Comparison of ENCODE assay signal across 9 mouse cellular contexts in the genomic region with DNA sequence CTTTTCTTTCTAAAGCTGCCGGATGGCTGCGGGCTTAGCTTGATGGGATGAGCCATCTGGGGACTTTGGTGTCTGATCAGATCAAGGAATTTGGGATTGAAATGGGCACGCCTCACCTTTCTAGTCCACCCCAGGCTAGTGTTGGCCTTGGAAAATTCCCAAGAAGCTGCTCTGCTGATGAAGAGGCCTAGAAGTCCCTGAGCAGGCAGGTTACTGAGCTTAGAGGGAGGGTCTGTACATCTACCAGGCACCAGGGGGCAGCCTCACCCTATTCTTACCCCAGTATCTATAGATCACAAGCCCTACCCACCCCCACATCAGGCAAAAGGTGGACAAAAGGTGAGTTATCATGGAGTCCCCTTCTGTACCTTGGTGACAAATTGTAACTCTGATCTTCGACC. TPM values are rescaled to one million over a fixed set of nuclear protein-coding genes. Genes with fewer than 3 reads are reported as not detected.
DNase-seq lines count a peak whose midpoint lies in the region; ATAC-seq and TF ChIP-seq lines count a peak whose summit lies in the region.
"Had no signal": no experiment of that assay in that cellular context is flagged by ENCODE, and none has a peak within 500 bp of the region (broad histone marks: within the 10 kb centered on the region; RNA-seq: fewer than 3 reads in every experiment).

No protein-coding gene starts in this region.

- no peak for TF ChIP-seq POLR2A in cerebellum, adult 2 months (IDR thresholded peaks at IDR 0.05; ENCODE audit: borderline replicate concordance, insufficient read depth, low read length)

- ATAC-seq in liver, embryonic 14.5 days (ENCODE audit: insufficient read depth): no peak
- no peak for ATAC-seq in erythroblast, adult 5-6 weeks (replicated peaks; ENCODE audit: low FRiP score, poor library complexity, severe bottlenecking)

- peaks cover 27% of the 10 kb centered on the region for H3K36me3 ChIP-seq in E14TG2a.4 (ENCODE audit: insufficient read depth, low read length)
- H3K36me3 ChIP-seq in liver, embryonic 14.5 days (replicated peaks; ENCODE audit: control insufficient read depth, insufficient read depth, low read depth): no peaks in the 10 kb centered on the region
- H3K36me3 ChIP-seq: hindbrain, embryonic 15.5 days had no signal

- peak; percentile 38 for DNase-seq in 3134 (ENCODE audit: extremely low read depth, insufficient read length, low spot score)
- peak; percentile 71 for DNase-seq in cerebellum, adult 2 months
- peak; percentile 57 for DNase-seq in forelimb bud, embryonic 11.5 days (ENCODE audit: low read depth, low spot score)
- DNase-seq in kidney, adult 18-20 months: peak; percentile 65
- no peak for DNase-seq in liver, embryonic 14.5 days (ENCODE audit: low read depth in 3 of 3, low spot score in 3 of 3)
- DNase-seq in neural tube, embryonic 10.5 days (ENCODE audit: extremely low spot score, low spot score): peak; percentile 37

- no peaks in the 10 kb centered on the region for H3K9me3 ChIP-seq in E14TG2a.4 (ENCODE audit: low read length)
- no peaks in the 10 kb centered on the region for H3K9me3 ChIP-seq in liver, embryonic 14.5 days (ENCODE audit: control insufficient read depth, low read length)
- H3K9me3 ChIP-seq: hindbrain, embryonic 15.5 days had no signal

- TF ChIP-seq EP300 in liver, embryonic 14.5 days (IDR thresholded peaks at IDR 0.05; ENCODE audit: low read depth): no peak

- no peaks in the 10 kb centered on the region for H3K27me3 ChIP-seq in E14TG2a.4 (ENCODE audit: insufficient read depth, low read length)
- no peaks in the 10 kb centered on the region for H3K27me3 ChIP-seq in cerebellum, adult 2 months (ENCODE audit: control insufficient read depth, insufficient read depth, low read length)
- H3K27me3 ChIP-seq in liver, embryonic 14.5 days (ENCODE audit: control insufficient read depth, insufficient read depth, low read length): peaks cover 22% of the 10 kb centered on the region
- H3K27me3 ChIP-seq: hindbrain, embryonic 15.5 days had no signal

- peak overlapping the region; percentile 73 for H3K27ac ChIP-seq in cerebellum, adult 2 months (ENCODE audit: insufficient read depth, low read length)
- no peak overlapping the region for H3K27ac ChIP-seq in liver, embryonic 14.5 days
- H3K27ac ChIP-seq: hindbrain, embryonic 15.5 days had no signal

- H3K4me1 ChIP-seq in E14TG2a.4 (replicated peaks; ENCODE audit: low read depth, low read length): peaks cover 58% of the 10 kb centered on the region
- peaks cover 5% of the 10 kb centered on the region for H3K4me1 ChIP-seq in cerebellum, adult 2 months (ENCODE audit: control insufficient read depth, insufficient read depth, low read length)
- no peaks in the 10 kb centered on the region; a peak in 1 of 4 replicates for H3K4me1 ChIP-seq in liver, embryonic 14.5 days (replicated peaks; ENCODE audit: control insufficient read depth in 2 of 2, insufficient read depth in 2 of 2, low read length in 1 of 2)

- no peak overlapping the region for H3K4me2 ChIP-seq in liver, embryonic 14.5 days (ENCODE audit: low read depth)

- peak; percentile 31 for TF ChIP-seq CTCF in E14TG2a.4 (conservative IDR thresholded peaks at IDR 0.05; ENCODE audit: low read length)
- TF ChIP-seq CTCF in cerebellum, adult 2 months (IDR thresholded peaks at IDR 0.05; ENCODE audit: borderline replicate concordance, insufficient read depth, low read depth, low read length): peak; percentile 64; the same call in 1 of the 2 replicates
- TF ChIP-seq CTCF in liver, embryonic 14.5 days (IDR thresholded peaks at IDR 0.05; ENCODE audit: low read depth): peak; percentile 60

- 23% methylated on average over 4 of the region's 4 CpGs for WGBS in cerebellum, adult 2 months
- WGBS in liver, embryonic 14.5 days (ENCODE audit: insufficient replicate concordance): 56% methylated on average over 4 of the region's 4 CpGs

- H3K4me3 ChIP-seq in E14TG2a.4 (replicated peaks; ENCODE audit: low read length): no peak overlapping the region; the same call in 1 of the 2 replicates
- H3K4me3 ChIP-seq in cerebellum, adult 2 months (replicated peaks; ENCODE audit: insufficient read depth, low read depth, low read length): peak overlapping the region; percentile 72
- H3K4me3 ChIP-seq in liver, embryonic 14.5 days (ENCODE audit: insufficient read depth in 1 of 2, low read depth in 2 of 2, low read length in 2 of 2): no peak overlapping the region

- no peak overlapping the region for H3K9ac ChIP-seq in liver, embryonic 14.5 days (replicated peaks)

RNA-seq across cellular contexts. Expression of a gene that starts 0.9 kb away (rescaled TPM):
- 165 and 166 TPM in 2 replicates for polyA plus RNA-seq in cerebellum, adult 2 months (2012; rRNA removed)
- polyA plus RNA-seq in liver, embryonic 14.5 days (2012; rRNA removed): 1.7 and 2.0 TPM in 2 replicates
- polyA plus RNA-seq in liver, embryonic 14.5 days (2014; fragmentation: Nextera tagmentation; extraction: Ambion mirVana): 0.29 and 0.34 TPM in 2 replicates
- total RNA-seq in erythroblast, adult 5-6 weeks (2015; ENCODE audit: low replicate concordance): not detected in 2 replicates
- total RNA-seq in erythroblast, adult 5-6 weeks (2017; ENCODE audit: low replicate concordance): 1.4 TPM in 1 of 2 replicates, not detected in the other

RNA-seq across cellular contexts. Expression of a gene that starts 12.1 kb away (rescaled TPM):
- 92.0 and 97.8 TPM in 2 replicates for polyA plus RNA-seq in cerebellum, adult 2 months (2012; rRNA removed)
- 0.89 and 0.93 TPM in 2 replicates for polyA plus RNA-seq in liver, embryonic 14.5 days (2012; rRNA removed)
- 0.96 TPM in 2 replicates for polyA plus RNA-seq in liver, embryonic 14.5 days (2014; fragmentation: Nextera tagmentation; extraction: Ambion mirVana)
- not detected in 2 replicates for total RNA-seq in erythroblast, adult 5-6 weeks (2015; ENCODE audit: low replicate concordance)
- total RNA-seq in erythroblast, adult 5-6 weeks (2017; ENCODE audit: low replicate concordance): not detected in 2 replicates

RNA-seq across cellular contexts. Expression of a gene that starts 32.8 kb away (rescaled TPM):
- 0.43 and 0.52 TPM in 2 replicates for polyA plus RNA-seq in cerebellum, adult 2 months (2012; rRNA removed)
- 23.0 and 24.7 TPM in 2 replicates for polyA plus RNA-seq in liver, embryonic 14.5 days (2012; rRNA removed)
- polyA plus RNA-seq in liver, embryonic 14.5 days (2014; fragmentation: Nextera tagmentation; extraction: Ambion mirVana): 8.1 and 9.3 TPM in 2 replicates
- not detected in 2 replicates for total RNA-seq in erythroblast, adult 5-6 weeks (2015; ENCODE audit: low replicate concordance)
- 0.43 TPM in 1 of 2 replicates, not detected in the other for total RNA-seq in erythroblast, adult 5-6 weeks (2017; ENCODE audit: low replicate concordance)

RNA-seq across cellular contexts. Expression of a gene that starts 43.9 kb away (rescaled TPM):
- 115 and 127 TPM in 2 replicates for polyA plus RNA-seq in cerebellum, adult 2 months (2012; rRNA removed)
- polyA plus RNA-seq in liver, embryonic 14.5 days (2012; rRNA removed): 31.6 and 41.7 TPM in 2 replicates
- 136 and 137 TPM in 2 replicates for polyA plus RNA-seq in liver, embryonic 14.5 days (2014; fragmentation: Nextera tagmentation; extraction: Ambion mirVana)
- total RNA-seq in erythroblast, adult 5-6 weeks (2015; ENCODE audit: low replicate concordance): 60.6 and 85.3 TPM in 2 replicates
- 51.2 and 52.8 TPM in 2 replicates for total RNA-seq in erythroblast, adult 5-6 weeks (2017; ENCODE audit: low replicate concordance)

RNA-seq across cellular contexts. Expression of a gene that starts 44.4 kb away (rescaled TPM):
- polyA plus RNA-seq in cerebellum, adult 2 months (2012; rRNA removed): 14.7 and 15.1 TPM in 2 replicates
- 5.9 and 6.1 TPM in 2 replicates for polyA plus RNA-seq in liver, embryonic 14.5 days (2012; rRNA removed)
- 6.5 and 6.6 TPM in 2 replicates for polyA plus RNA-seq in liver, embryonic 14.5 days (2014; fragmentation: Nextera tagmentation; extraction: Ambion mirVana)
- 8.1 and 12.1 TPM in 2 replicates for total RNA-seq in erythroblast, adult 5-6 weeks (2015; ENCODE audit: low replicate concordance)
- 1.3 and 4.0 TPM in 2 replicates for total RNA-seq in erythroblast, adult 5-6 weeks (2017; ENCODE audit: low replicate concordance)

Comparison
In these comparisons a context has a peak if more than half of its experiments do, and no peak if none do; other contexts are left out.
1. DNase-seq: peak in 3134 (single experiment), cerebellum, adult 2 months (2 of 2), forelimb bud, embryonic 11.5 days (single experiment), kidney, adult 18-20 months (single experiment) and neural tube, embryonic 10.5 days (single experiment); none in liver, embryonic 14.5 days (0 of 3).
2. RNA of a gene that starts 0.9 kb away (polyA plus RNA-seq): 165 to 166 TPM in cerebellum, adult 2 months; 0.29 to 2.0 TPM in liver, embryonic 14.5 days; every median in the first group is over 10 times any median in the second.
3. RNA of a gene that starts 12.1 kb away (polyA plus RNA-seq): 92.0 to 97.8 TPM in cerebellum, adult 2 months; 0.89 to 0.96 TPM in liver, embryonic 14.5 days; every median in the first group is over 10 times any median in the second.
4. Peak in every context shown above with its lines, with median percentiles within 50 percentile points of each other: CTCF ChIP-seq.